Mouse (Mus musculus): Measurements from ENCODE around the gene Mdfi.
"Not testable (repeated sequence)": the region's sequence is repeated elsewhere in the genome, so short reads cannot be mapped to it uniquely, and the experiment has no call there.

Gene Mdfi

GRCm38 (mm10) chr17:47834482-47834767 lies at the start of gene Mdfi:
Gene Mdfi (minus strand): TSS chr17:47834691.
- DNase-seq: no peak

DNA sequence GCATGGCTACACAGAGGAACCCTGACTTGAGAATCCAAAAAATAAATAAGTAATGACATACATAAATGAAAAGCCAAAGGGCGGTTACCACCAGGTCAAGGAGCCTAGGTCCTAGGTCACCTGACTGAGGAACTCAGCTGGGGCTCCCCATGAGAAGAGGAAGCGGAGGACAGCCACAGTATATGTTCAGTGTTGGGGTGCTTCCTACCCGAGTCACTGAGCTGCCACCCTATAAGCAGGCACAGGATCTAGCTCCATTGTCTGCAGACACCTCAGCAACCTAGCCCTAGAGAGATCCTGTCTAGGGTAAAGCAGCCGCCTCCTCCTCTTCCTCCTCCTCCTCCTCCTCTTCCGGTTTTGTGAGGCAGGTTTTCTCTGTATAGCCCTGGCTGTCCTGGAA lies 48.6 kb upstream of the Mdfi start:
- no peak for DNase-seq

DNA sequence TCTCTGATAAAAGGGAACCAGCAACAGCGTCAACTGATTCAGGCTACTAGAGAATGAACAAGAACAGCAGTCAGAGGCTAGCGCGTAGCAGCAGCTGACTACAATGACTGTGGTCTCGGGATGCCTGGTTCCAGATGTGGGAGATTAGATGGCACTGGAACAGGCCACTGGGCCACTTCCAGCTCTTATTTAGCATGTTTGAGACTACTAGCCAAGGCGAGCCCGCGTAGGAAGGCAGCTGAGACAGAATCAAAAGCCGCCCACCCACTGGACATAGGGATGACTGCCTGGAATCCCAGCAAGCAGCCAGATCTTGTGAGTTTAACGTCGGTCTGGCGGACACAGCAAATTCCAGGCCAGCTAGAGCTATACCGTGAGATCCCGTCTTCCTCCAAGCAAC lies 46.8 kb upstream of the Mdfi start:
- DNase-seq: no peak

DNA sequence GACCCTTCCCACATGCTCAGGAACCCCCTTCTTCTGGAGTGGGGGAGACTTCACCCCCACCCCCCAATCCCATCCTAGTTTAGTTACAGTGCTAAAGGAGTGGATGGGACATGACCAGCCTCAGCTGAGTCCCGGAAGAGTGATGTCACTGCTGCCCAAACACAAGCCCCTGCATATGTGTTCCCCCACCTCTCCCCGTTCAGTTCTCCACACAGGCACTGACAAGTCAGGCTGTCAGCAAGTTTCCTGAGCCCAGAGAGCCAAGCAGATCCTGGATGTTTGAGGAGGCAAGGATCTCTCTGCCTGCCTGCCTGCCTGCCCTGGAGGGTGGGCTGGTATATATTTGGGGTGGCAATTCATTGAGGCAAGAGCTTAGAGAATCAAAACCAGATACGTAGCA lies 44.7 kb upstream of the Mdfi start:
- DNase-seq: no peak

- peak; percentile 82 for DNase-seq
Observed at GRCm38 (mm10) chr17:47878378-47879089, 44.0 kb upstream of the Mdfi start.

DNA sequence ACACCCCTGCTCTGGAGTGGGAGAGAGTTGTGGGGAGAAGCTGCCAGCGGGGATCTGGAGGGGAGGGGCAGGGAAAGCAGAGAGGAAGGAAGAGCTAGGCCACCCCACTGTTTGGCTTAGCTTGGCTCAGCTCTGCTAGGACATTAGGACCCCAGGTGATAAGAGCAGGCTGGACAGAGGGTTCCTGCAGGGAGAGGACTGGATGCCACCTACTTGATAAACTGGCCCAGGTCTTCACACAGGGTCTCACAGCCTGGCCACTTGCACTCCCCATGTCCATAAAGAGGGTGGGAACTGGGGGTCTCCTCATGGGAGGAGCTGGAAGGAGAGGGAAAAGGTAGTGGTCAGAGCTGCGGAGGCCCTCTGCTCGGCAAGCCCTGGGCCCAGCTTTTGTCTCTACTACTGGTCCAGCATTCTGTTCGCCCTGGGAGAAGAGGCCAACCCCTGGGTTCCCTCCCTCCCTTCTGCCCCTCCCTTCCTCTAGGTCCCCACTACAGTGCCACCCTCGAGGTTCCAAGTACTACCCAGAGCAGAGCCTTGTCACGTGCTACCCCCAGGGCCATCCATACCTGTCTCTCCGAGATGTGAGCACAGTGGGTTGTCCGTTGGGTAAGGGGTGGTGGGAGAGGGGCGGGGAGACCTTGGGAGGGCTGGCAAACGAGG lies 43.4 kb upstream of the Mdfi start:
- DNase-seq: no peak

- DNase-seq: no peak
Observed at GRCm38 (mm10) chr17:47876776-47877714, 42.6 kb upstream of the Mdfi start.

- peak; percentile 88 for DNase-seq
Observed at GRCm38 (mm10) chr17:47873341-47873791, 38.9 kb upstream of the Mdfi start.

- DNase-seq: no peak
Observed at GRCm38 (mm10) chr17:47872311-47873011, 38.0 kb upstream of the Mdfi start.

DNA sequence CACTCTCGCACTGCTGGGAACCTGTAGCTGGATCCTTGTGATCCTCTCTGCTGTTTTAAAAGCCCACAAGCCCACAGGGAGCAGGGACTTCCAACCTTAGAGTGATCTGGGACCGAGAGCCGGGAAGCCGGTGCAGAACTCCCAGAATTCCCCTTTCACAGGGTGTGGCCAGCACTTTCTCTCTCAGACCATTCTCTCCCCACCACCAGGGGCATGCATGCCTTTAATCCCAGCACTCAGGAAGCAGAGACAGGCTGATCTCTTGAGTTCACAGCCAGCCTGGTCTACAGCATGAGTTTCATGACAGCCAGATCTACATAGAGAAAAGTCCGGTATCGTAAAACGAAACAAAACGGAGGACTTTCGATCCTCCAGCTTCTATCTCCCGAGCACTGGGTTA lies 35.4 kb upstream of the Mdfi start:
- no peak for DNase-seq

DNA sequence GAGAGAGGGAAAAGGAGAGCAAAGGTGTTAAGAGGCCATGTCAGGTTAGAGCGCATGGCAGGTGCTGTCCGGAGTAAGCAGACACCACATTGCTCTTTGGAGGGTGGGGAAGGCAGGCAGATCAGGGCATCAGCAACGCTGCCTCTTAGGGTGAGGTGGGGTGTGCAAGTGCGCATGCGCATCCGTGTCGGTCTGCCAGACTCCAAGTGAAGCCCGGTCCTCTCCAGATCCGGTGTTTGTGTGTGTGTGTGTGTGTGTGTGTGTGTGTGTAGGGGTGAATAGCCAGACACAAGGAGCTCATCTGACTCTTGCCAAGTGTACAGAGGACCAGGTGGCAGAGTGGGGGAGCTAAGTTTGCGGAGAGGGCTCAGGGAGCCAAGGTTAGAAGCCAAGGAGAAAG lies 31.5 kb upstream of the Mdfi start:
- DNase-seq: no peak

DNA sequence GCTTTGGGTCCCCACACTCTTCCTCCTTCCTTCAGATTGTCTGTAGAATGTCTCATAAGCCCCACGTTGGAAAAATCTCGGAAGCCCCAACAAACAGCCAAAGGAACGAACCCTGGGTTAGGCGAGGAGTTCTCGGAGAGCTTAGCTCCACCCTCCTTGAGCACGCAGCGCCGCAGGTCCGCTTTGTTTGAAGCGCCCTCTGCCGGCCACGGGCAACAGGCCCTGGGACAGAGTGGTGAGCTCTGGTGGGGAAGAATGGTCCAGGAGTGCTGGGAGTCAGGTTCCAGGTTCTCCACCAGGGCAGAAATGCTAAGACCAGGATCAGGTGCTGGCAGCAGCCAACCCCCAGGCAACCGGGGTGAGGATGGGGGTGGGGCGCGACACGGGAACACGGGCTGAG lies 30.0 kb upstream of the Mdfi start:
- peak; percentile 83 for DNase-seq

GRCm38 (mm10) chr17:47863437-47863836 lies 28.9 kb upstream of the Mdfi start:
- DNase-seq: no peak

DNA sequence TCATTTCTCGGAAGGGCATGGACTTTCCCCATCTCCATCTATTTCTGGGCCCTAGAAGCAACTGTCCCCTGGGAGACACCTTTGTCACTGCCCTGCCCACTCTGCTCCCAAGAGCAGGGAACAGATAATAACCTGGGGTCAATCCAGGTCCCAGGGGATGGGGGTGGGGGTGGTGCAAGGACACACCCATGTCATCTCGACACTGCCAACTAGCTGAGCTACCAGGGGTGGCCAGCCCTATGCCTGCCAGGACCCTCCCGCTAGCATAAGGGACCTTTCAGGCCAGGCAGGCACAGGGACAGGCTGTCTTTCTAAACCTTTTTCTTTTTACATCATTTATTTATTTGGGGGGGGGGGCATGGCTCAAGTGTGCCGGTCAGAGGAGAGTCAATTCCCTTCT lies 28.5 kb upstream of the Mdfi start:
- DNase-seq: no peak

DNA sequence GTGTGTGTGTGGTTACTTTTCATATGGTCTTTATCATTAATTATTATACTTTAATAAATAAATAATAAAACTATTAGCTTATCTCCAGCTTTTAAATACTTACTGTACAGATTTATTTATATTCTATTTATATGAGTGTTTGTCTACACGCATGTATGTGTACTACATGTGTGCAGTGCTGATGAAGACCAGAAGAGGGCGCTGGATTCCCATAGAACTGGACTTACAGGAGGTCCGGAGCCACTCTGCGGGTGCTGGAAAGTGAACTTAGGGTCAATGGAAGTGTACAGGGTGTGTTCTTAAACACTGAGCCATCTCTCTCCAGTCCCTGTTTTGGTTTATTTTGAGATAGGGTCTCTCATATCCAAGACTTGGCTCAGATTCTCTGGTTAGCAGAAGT lies 21.1 kb upstream of the Mdfi start:
- no peak for DNase-seq

DNA sequence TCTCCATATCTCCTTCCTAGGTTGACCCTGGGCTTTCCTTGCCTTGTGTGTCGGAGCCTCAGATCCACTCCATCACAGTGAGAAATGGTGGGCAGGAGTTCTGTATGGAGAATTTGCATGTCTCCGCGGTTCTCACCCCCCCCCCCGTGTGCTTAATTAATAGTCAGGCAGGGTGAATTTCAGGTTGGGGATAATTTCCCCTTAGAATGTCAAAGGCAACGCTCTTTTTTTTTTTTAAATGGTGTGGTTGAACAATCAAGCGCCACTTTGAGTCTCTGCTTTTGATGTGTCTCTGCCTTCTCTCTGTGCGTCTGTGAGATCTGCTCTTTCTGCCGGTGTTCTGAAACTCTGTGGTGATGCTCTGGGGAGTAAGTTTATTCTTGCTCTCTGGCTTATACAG lies 20.4 kb upstream of the Mdfi start:
- no peak for DNase-seq

GRCm38 (mm10) chr17:47853760-47854159 lies 19.3 kb upstream of the Mdfi start:
- DNase-seq: no peak

DNA sequence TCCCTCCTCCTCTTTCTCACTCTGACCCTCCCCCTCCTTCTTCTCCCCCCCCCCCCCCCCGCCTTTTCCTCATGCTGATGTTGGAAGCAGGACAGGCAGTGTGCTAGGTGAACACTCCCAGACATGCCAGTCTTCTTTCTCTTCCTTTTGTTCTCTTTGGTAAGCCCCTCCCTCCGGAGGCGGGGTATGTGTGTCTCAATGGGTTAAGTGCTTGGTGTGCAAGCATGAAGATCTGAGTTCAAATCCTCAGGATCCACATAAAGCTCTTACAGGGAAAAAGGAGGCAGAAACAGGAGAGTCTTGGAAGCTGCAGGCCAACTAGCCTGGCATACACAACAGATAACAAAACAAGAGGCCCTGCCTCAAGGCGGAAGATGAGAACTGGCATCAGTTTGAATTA lies 18.8 kb upstream of the Mdfi start:
- no peak for DNase-seq

DNA sequence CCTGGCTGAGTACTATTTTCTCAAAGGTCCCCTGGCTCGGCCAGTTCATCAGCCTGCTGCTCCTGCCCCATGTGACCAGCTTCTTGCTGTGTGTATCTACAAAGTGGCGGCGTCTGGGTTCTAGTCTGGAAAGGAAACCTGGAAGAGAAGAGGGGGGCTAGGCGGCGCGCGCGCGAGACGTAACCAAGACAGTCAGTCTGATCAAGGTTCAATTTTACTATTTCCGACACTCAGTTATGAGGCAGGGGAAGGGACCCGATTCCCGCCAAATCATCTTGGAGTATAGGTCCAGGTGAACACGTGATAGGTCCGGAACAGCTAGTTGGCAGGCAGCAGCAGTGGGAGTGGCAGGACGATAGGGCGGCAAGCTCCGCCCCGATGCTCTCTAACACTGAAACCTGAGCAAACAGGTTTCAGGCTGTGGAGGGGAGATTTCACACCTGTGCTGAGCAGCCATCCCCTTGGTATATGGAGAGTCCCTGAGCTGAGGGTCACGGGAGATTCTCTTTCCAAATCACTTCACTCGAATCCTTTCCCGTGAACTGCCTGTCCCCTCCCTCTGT lies 17.4 kb upstream of the Mdfi start:
- DNase-seq: not testable (repeated sequence)

GRCm38 (mm10) chr17:47850639-47851314 lies 16.3 kb upstream of the Mdfi start:
- DNase-seq: no peak

GRCm38 (mm10) chr17:47850035-47850434 lies 15.5 kb upstream of the Mdfi start:
- DNase-seq: no peak

GRCm38 (mm10) chr17:47847985-47848384 lies 13.5 kb upstream of the Mdfi start:
- DNase-seq: no peak
